Mouse (Mus musculus) midbrain, embryonic 12.5 days (tissue): ENCODE measurements around the gene Smarcd2. TPM values are rescaled to one million over a fixed set of nuclear protein-coding genes. Genes with fewer than 3 reads are reported as not detected.

Source experiments
- ATAC-seq: fragments of 200-750 bp; cut with Nextera tagmentation; 2 replicates; pipeline ENCODE4 v1.8.0; 2017; ENCODE audit warnings: low read depth, moderate TSS enrichment, moderate library complexity; ENCODE audit not compliant: low FRiP score
- H3K27ac ChIP-seq: fragments of 300-500 bp; sonication (generic); replicated peaks from 2 replicates; pipeline ENCODE4 v1.5.1; 2016; ENCODE audit warnings: mild to moderate bottlenecking
- H3K27me3 ChIP-seq: fragments of 300-500 bp; sonication (generic); 2 replicates; pipeline ENCODE4 v1.6.1; 2016; ENCODE audit warnings: mild to moderate bottlenecking
- H3K36me3 ChIP-seq: fragments of 300-500 bp; sonication (generic); 2 replicates; pipeline ENCODE4 v1.6.1; 2016
- H3K4me1 ChIP-seq: fragments of 300-500 bp; sonication (generic); 2 replicates; pipeline ENCODE4 v1.6.1; 2016
- H3K4me2 ChIP-seq: fragments of 300-500 bp; sonication (generic); replicated peaks from 2 replicates; pipeline ENCODE4 v1.6.1; 2016; ENCODE audit warnings: mild to moderate bottlenecking, moderate library complexity
- H3K4me3 ChIP-seq: fragments of 300-500 bp; sonication (generic); 2 replicates; pipeline ENCODE4 v1.5.1; 2016; ENCODE audit warnings: mild to moderate bottlenecking
- H3K9ac ChIP-seq: fragments of 300-500 bp; sonication (generic); replicated peaks from 2 replicates; pipeline ENCODE4 v1.6.1; 2016; ENCODE audit warnings: mild to moderate bottlenecking, moderate library complexity
- H3K9me3 ChIP-seq: fragments of 300-500 bp; sonication (generic); 2 replicates; pipeline ENCODE4 v1.6.1; 2016; ENCODE audit warnings: mild to moderate bottlenecking
- WGBS: fragments of 180-500 bp; shearing (Covaris S2); methylation state at CpG from one replicate; pipeline ENCODE4 v1.1.7; 2016; 5-methylcytosine and 5-hydroxymethylcytosine counted together
- polyA plus RNA-seq: library from polyadenylated mRNA; unstranded; fragments of >200 nt; fragmentation: Nextera tagmentation; extraction: Ambion mirVana; gene quantifications from 2 replicates; pipeline ENCODE4 v1.2.1, GENCODE M21; 2016

Smarcd2 gene
- polyA plus RNA-seq, 1 experiment from 2014 or later: 24.1 TPM

GRCm38 (mm10) chr11:106274971-106275411 is 2.2 kb upstream of the Smarcd2 start:
- no peak overlapping the region for H3K9ac ChIP-seq
- WGBS: 91% methylated on average over 7 of the region's 7 CpGs
- no peak overlapping the region for H3K4me2 ChIP-seq
- no peak for ATAC-seq
- H3K27ac ChIP-seq: no peak overlapping the region
- no peaks in the 10 kb centered on the region for H3K36me3 ChIP-seq
- no peak overlapping the region for H3K4me3 ChIP-seq
- no peaks in the 10 kb centered on the region for H3K9me3 ChIP-seq
- H3K4me1 ChIP-seq: peaks cover 33% of the 10 kb centered on the region
- peaks cover 10% of the 10 kb centered on the region for H3K27me3 ChIP-seq

- H3K4me2 ChIP-seq: no peak overlapping the region
- H3K27ac ChIP-seq: no peak overlapping the region
- ATAC-seq: no peak
- no peak overlapping the region for H3K9ac ChIP-seq
- H3K27me3 ChIP-seq: peaks cover 10% of the 10 kb centered on the region
- no peak overlapping the region for H3K4me3 ChIP-seq
- WGBS: 82% methylated on average over 1 of the region's 1 CpGs
- no peaks in the 10 kb centered on the region for H3K9me3 ChIP-seq
- peaks cover 33% of the 10 kb centered on the region for H3K4me1 ChIP-seq
- no peaks in the 10 kb centered on the region for H3K36me3 ChIP-seq
These were observed 1.6 kb upstream of the Smarcd2 start for GRCm38 (mm10) chr11:106274374-106274773.

GRCm38 (mm10) chr11:106273811-106274210 is 1.0 kb upstream of the Smarcd2 start:
- Histone ChIP-seq H3K27me3 (peaks cover 10% of the 10 kb centered on the region), H3K27ac (no peak overlapping the region), H3K4me2 (peak overlapping the region; percentile 72; the same call in 1 of the 2 replicates), H3K9ac (no peak overlapping the region), H3K4me3 (no peak overlapping the region), H3K9me3 (no peaks in the 10 kb centered on the region), H3K4me1 (peaks cover 38% of the 10 kb centered on the region), H3K36me3 (no peaks in the 10 kb centered on the region)
- no peak for ATAC-seq
- 99% methylated on average over 6 of the region's 6 CpGs for WGBS

- H3K4me1 ChIP-seq: peaks cover 43% of the 10 kb centered on the region
- H3K27ac ChIP-seq: peak overlapping the region; percentile 91
- H3K9me3 ChIP-seq: no peaks in the 10 kb centered on the region
- ATAC-seq: peak; percentile 9; the same call in 1 of the 2 replicates
- H3K4me2 ChIP-seq: peak overlapping the region; percentile 72
- no peaks in the 10 kb centered on the region for H3K36me3 ChIP-seq
- H3K9ac ChIP-seq: peak overlapping the region; percentile 61
- H3K27me3 ChIP-seq: peaks cover 5% of the 10 kb centered on the region
- WGBS: 20% methylated on average over 16 of the region's 16 CpGs
- H3K4me3 ChIP-seq: peak overlapping the region; percentile 87
These were observed 526 bp upstream of the Smarcd2 start for GRCm38 (mm10) chr11:106273311-106273684.

GRCm38 (mm10) chr11:106271794-106272643 is 753 bp downstream of the Smarcd2 start:
- peak overlapping the region; percentile 87 for H3K4me3 ChIP-seq
- no peaks in the 10 kb centered on the region for H3K27me3 ChIP-seq
- H3K4me1 ChIP-seq: peaks cover 49% of the 10 kb centered on the region
- H3K27ac ChIP-seq: peak overlapping the region; percentile 91
- peak; percentile 25; the same call in 1 of the 2 replicates for ATAC-seq
- H3K9me3 ChIP-seq: no peaks in the 10 kb centered on the region
- peaks cover 4% of the 10 kb centered on the region for H3K36me3 ChIP-seq
- H3K4me2 ChIP-seq: peak overlapping the region; percentile 72
- peak overlapping the region; percentile 96 for H3K9ac ChIP-seq
- 3% methylated on average over 31 of the region's 41 CpGs for WGBS

GRCm38 (mm10) chr11:106271131-106271793 is 1.5 kb downstream of the Smarcd2 start:
- 46% methylated on average over 5 of the region's 5 CpGs for WGBS
- peaks cover 45% of the 10 kb centered on the region for H3K4me1 ChIP-seq
- H3K27ac ChIP-seq: no peak overlapping the region

GRCm38 (mm10) chr11:106269060-106269431 is 3.7 kb downstream of the Smarcd2 start:
- no peak overlapping the region for H3K4me3 ChIP-seq

More at GRCm38 (mm10) chr11:106271131-106271793, 1.5 kb downstream of the Smarcd2 start:
- ATAC-seq: no peak
- H3K9me3 ChIP-seq: no peaks in the 10 kb centered on the region
- peak overlapping the region; percentile 96 for H3K9ac ChIP-seq
- H3K4me3 ChIP-seq: peak overlapping the region; percentile 87
- H3K27me3 ChIP-seq: no peaks in the 10 kb centered on the region
- H3K4me2 ChIP-seq: peak overlapping the region; percentile 72
- peaks cover 12% of the 10 kb centered on the region for H3K36me3 ChIP-seq

GRCm38 (mm10) chr11:106268326-106269059 is 4.3 kb downstream of the Smarcd2 start:
- H3K9me3 ChIP-seq: no peaks in the 10 kb centered on the region
- 80% methylated on average over 8 of the region's 8 CpGs for WGBS
- peak overlapping the region; percentile 76 for H3K27ac ChIP-seq
- peaks cover 36% of the 10 kb centered on the region for H3K4me1 ChIP-seq
- H3K4me3 ChIP-seq: no peak overlapping the region
- H3K4me2 ChIP-seq: peak overlapping the region; percentile 15; the same call in 1 of the 2 replicates
- H3K9ac ChIP-seq: peak overlapping the region; percentile 39
- H3K36me3 ChIP-seq: peaks cover 39% of the 10 kb centered on the region
- no peak for ATAC-seq
- no peaks in the 10 kb centered on the region for H3K27me3 ChIP-seq

More at GRCm38 (mm10) chr11:106269060-106269431, 3.7 kb downstream of the Smarcd2 start:
- H3K4me2 ChIP-seq: no peak overlapping the region; the same call in 1 of the 2 replicates
- peaks cover 36% of the 10 kb centered on the region for H3K4me1 ChIP-seq
- 66% methylated on average over 3 of the region's 3 CpGs for WGBS
- no peaks in the 10 kb centered on the region for H3K9me3 ChIP-seq
- H3K36me3 ChIP-seq: peaks cover 34% of the 10 kb centered on the region
- H3K9ac ChIP-seq: no peak overlapping the region
- no peak for ATAC-seq
- peak overlapping the region; percentile 76 for H3K27ac ChIP-seq
- no peaks in the 10 kb centered on the region for H3K27me3 ChIP-seq

GRCm38 (mm10) chr11:106267871-106268270 is 4.9 kb downstream of the Smarcd2 start:
- H3K36me3 ChIP-seq: peaks cover 46% of the 10 kb centered on the region

GRCm38 (mm10) chr11:106267311-106267852 is 5.4 kb downstream of the Smarcd2 start:
- Histone ChIP-seq H3K27me3 (no peaks in the 10 kb centered on the region), H3K36me3 (peaks cover 50% of the 10 kb centered on the region), H3K4me2 (no peak overlapping the region), H3K4me1 (peaks cover 32% of the 10 kb centered on the region), H3K4me3 (no peak overlapping the region), H3K9me3 (no peaks in the 10 kb centered on the region), H3K9ac (no peak overlapping the region), H3K27ac (peak overlapping the region; percentile 76; the same call in 1 of the 2 replicates)
- ATAC-seq: no peak
- 88% methylated on average over 13 of the region's 15 CpGs for WGBS

More at GRCm38 (mm10) chr11:106267871-106268270, 4.9 kb downstream of the Smarcd2 start:
- H3K27ac ChIP-seq: peak overlapping the region; percentile 76
- no peak overlapping the region for H3K4me2 ChIP-seq
- ATAC-seq: no peak
- peaks cover 32% of the 10 kb centered on the region for H3K4me1 ChIP-seq
- 75% methylated on average over 5 of the region's 5 CpGs for WGBS
- no peaks in the 10 kb centered on the region for H3K27me3 ChIP-seq
- no peak overlapping the region for H3K4me3 ChIP-seq
- 0 out of 2 replicates have a peak overlapping the region, but pooled peaks have one; percentile 39 for H3K9ac ChIP-seq
- no peaks in the 10 kb centered on the region for H3K9me3 ChIP-seq

GRCm38 (mm10) chr11:106266431-106266830 is 6.3 kb downstream of the Smarcd2 start:
- peaks cover 27% of the 10 kb centered on the region for H3K4me1 ChIP-seq
- no peak overlapping the region for H3K4me2 ChIP-seq
- no peak overlapping the region for H3K4me3 ChIP-seq
- H3K36me3 ChIP-seq: peaks cover 60% of the 10 kb centered on the region
- no peak overlapping the region for H3K9ac ChIP-seq
- no peaks in the 10 kb centered on the region for H3K9me3 ChIP-seq
- ATAC-seq: no peak
- H3K27me3 ChIP-seq: no peaks in the 10 kb centered on the region
- no peak overlapping the region for H3K27ac ChIP-seq
- 95% methylated on average over 10 of the region's 10 CpGs for WGBS
